Comparison of ENCODE assay signal across 10 mouse cellular contexts in genomic region chr15:7075185-7075584, GRCm38 (mm10). TPM values are rescaled to one million over a fixed set of nuclear protein-coding genes. Genes with fewer than 3 reads are reported as not detected.
A peak's percentile ranks its signal among the peaks of the same experiment; 100 is the strongest.
DNase-seq lines count a peak whose midpoint lies in the region; ATAC-seq and TF ChIP-seq lines count a peak whose summit lies in the region.
"Had no signal": no experiment of that assay in that cellular context is flagged by ENCODE, and none has a peak within 500 bp of the region (broad histone marks: within the 10 kb centered on the region; RNA-seq: fewer than 3 reads in every experiment).

No protein-coding gene starts in this region.

- ATAC-seq in lung, postnatal 0 days = peak; percentile 88
- no peak for ATAC-seq in megakaryocyte, adult 5-6 weeks (ENCODE audit: poor library complexity, severe bottlenecking)

- no peak overlapping the region for H3K9ac ChIP-seq in lung, postnatal 0 days (replicated peaks; ENCODE audit: low read depth)

- DNase-seq in gastrocnemius, adult 18-20 months (ENCODE audit: low spot score) = peak; percentile 68
- DNase-seq in gastrocnemius, postnatal 4 days (ENCODE audit: low spot score in 2 of 2) = no peak
- peak; percentile 65 for DNase-seq in urinary bladder, postnatal 14 days (ENCODE audit: low spot score)
- DNase-seq in urinary bladder, postnatal 4 days (ENCODE audit: low spot score in 2 of 2) = no peak
- peak; percentile 83 for DNase-seq in lung, postnatal 0 days (ENCODE audit: low spot score)
- DNase-seq in MN1 (ENCODE audit: low spot score) = no peak
- no peak for DNase-seq in thymus, postnatal 10 days (ENCODE audit: low spot score in 2 of 2)
- DNase-seq: adrenal gland, postnatal 25 days had no signal

- H3K27ac ChIP-seq in lung, postnatal 0 days (ENCODE audit: low read length) = no peak overlapping the region

- TF ChIP-seq CTCF in lung, postnatal 0 days (IDR thresholded peaks at IDR 0.05) = no peak

- 58% methylated on average over 6 of the region's 6 CpGs for WGBS in lung, postnatal 0 days

- H3K9me3 ChIP-seq in lung, postnatal 0 days (ENCODE audit: low read length) = no peaks in the 10 kb centered on the region
- H3K9me3 ChIP-seq: megakaryocyte, embryonic 14.5 days had no signal

- H3K4me3 ChIP-seq in lung, postnatal 0 days (ENCODE audit: low read depth, low read length) = no peak overlapping the region
- H3K4me3 ChIP-seq: megakaryocyte, embryonic 14.5 days had no signal

- no peak overlapping the region for H3K4me2 ChIP-seq in lung, postnatal 0 days (replicated peaks; ENCODE audit: low read depth, low read length)

- no peaks in the 10 kb centered on the region for H3K27me3 ChIP-seq in lung, postnatal 0 days (replicated peaks; ENCODE audit: insufficient read depth, low read length)
- H3K27me3 ChIP-seq: megakaryocyte, embryonic 14.5 days had no signal

- no peaks in the 10 kb centered on the region for H3K36me3 ChIP-seq in lung, postnatal 0 days (ENCODE audit: insufficient read depth, low read length)

- TF ChIP-seq EP300 in lung, postnatal 0 days (IDR thresholded peaks at IDR 0.05) = no peak

- H3K4me1 ChIP-seq in lung, postnatal 0 days (ENCODE audit: insufficient read depth, low read depth, low read length) = peaks cover 4% of the 10 kb centered on the region; the same call in 1 of the 2 replicates

RNA-seq across cellular contexts. Expression of gene Lifr, which starts 15.2 kb away (rescaled TPM):
- total RNA-seq in gastrocnemius, adult 18-20 months (2021) = 10 to 100 TPM; 47.9 to 50.9 TPM
- total RNA-seq in gastrocnemius, postnatal 4 days (2021) = 10 to 100 TPM; 58.4 to 59.1 TPM
- polyA plus RNA-seq in lung, postnatal 0 days (2015; fragmentation: Nextera tagmentation; extraction: Ambion mirVana) = 29.7 and 35.5 TPM in 2 replicates
- 7.3 and 9.2 TPM in 2 replicates for total RNA-seq in megakaryocyte, adult 5-6 weeks (2015)
- 8.4 and 10.0 TPM in 2 replicates for total RNA-seq in megakaryocyte, adult 5-6 weeks (2017)

Comparison
In these comparisons a context has a peak if more than half of its experiments do, and no peak if none do; other contexts are left out.
1. DNase-seq: peak in gastrocnemius, adult 18-20 months (single experiment), urinary bladder, postnatal 14 days (single experiment) and lung, postnatal 0 days (single experiment); none in gastrocnemius, postnatal 4 days (0 of 2), urinary bladder, postnatal 4 days (0 of 2), MN1 (single experiment) and thymus, postnatal 10 days (0 of 2).
2. RNA of gene Lifr, which starts 15.2 kb away (total RNA-seq): 58.4 to 59.1 TPM in gastrocnemius, postnatal 4 days and 47.9 to 50.9 TPM in gastrocnemius, adult 18-20 months; 7.3 to 10.0 TPM in megakaryocyte, adult 5-6 weeks; every median in the first group is over 4 times any median in the second.